Mouse (Mus musculus) embryo, embryonic 10 days (tissue): Measurements from ENCODE around the gene Espn.
A peak's percentile ranks its signal among the peaks of the same experiment; 100 is the strongest.

Source experiments
- DNase-seq: peaks from one replicate; pipeline ENCODE4 v3.0.0-alpha.2; 2015; ENCODE audit warnings: low spot score

Espn gene

DNA sequence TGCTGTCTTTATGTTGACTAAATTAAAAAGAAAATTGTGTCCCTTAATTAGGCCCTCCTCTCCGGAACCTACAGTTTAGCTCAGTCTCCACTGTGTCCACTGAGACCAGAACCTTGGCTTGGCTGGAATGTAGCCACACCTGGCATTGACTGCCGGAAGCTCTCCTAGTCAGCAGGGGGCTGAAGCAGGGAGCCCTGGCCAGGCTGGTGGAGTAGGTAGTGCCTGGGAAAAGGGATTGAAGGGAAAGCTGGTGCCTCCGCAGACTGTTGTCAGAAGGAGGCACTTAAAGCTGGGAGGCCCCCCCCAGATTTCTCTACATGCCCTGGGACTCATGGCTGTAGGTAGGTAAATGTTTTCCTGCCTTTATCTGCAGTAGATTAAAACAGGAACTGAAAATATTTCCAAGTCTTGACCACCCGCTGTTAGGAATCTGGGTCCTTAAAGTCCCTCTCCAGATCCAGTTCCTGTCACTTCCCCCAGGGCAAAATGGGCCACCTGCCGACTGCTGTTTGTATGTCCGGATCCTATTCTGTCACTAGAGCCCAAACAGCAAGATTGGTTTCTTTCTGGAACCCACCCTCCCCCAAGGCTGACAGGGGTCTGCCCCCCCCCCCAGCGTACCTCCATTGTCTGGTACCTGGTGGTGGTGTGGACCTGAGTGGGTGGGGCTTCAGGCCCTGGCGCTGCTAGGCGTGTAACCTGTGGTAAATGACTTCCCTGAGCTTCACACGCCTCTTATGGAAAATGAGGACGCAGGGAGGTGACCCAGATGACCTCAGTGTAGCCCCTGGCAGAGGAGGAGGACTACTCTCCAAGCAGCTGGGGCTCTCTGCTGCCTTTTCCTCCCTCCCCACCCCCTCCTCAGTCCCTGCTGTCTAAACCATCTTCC is 54.0 kb downstream of the Espn start:
- no peak for DNase-seq

DNA sequence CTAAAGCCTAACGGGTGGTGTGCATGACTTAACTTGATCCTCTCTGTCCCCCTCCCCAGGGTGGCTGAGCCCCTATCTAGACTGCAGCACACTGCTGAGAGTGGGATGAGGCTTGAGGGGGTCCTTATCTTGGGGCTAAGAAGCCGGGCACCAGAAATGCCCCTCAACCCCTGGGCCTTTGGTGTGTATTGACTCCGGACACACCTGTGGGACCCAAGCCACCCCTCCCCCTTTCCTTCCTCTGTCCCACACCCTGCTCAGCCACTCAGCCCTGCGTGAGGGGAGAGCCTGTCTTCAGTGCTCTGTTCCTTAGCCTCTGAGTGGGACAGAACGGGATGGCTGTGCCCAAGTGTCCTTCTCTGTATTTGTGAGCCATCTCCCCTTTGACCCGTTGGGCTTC is 55.2 kb downstream of the Espn start:
- DNase-seq, result no peak

DNA sequence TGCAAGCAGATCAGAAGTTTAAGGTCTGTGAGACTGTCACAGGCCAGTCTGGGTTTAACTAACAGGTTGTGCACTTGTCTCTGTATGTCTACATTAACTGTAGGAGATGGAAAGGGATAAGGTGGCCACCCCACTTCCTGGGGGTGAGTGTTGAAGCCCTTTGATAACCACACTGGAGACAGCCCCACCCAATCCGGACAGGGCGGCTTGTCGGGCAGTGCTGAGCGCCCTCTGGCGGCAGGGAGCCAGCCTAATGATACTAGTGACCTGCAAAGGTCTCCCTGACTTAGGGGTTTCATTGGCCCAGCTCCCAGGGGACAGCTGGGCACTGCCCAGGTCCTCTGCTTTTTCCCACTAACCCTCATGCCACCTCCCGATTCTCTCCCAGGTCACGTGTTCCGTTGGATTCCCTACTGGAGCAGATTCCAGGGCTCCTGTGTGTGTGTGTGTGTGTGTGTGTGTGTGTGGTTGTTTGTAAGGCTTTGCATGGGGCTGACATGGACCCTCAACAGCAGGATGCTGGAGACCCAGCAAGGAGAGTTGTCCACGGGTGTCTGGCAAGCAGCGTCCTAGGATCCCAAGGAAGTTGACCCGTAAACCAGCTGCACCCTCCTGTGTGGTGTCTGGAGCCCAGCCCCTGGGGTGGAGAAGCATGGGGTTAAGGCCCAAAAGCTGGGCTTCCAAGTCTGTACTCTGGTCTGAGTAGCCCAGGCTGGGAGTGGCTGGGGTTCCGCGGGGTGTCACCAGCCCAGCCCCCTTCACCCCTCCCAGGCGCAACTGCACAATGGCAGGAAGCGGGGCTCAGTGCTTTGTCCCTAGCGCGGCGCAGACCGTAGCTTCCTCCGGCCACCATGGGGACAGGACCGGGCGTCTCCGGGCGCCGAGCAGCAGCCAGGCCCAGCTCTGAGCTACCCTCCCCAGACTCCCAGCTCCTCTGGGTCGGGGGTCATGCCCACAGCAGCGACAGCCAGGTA is 55.9 kb downstream of the Espn start:
- DNase-seq, result peak; percentile 81

DNA sequence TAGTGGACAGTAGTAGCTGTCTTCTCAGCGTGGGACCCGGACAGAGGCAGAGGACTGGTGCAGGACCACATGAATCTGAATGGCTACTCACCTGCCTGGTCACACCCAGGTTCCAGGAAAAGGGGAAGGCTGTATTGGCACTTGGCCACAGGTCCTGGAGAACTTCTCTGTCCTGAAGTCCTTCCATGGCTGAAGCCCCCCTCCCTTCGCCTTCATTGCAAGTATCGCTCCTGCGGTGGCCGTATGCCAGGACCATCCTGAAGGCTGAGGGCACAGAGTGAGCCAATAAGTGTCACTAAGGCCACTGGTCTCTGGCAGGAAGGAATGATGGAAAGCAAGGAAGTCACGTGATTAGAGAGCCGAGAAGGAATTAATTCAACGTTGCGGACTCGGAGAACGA is 57.9 kb downstream of the Espn start:
- no peak for DNase-seq

DNA sequence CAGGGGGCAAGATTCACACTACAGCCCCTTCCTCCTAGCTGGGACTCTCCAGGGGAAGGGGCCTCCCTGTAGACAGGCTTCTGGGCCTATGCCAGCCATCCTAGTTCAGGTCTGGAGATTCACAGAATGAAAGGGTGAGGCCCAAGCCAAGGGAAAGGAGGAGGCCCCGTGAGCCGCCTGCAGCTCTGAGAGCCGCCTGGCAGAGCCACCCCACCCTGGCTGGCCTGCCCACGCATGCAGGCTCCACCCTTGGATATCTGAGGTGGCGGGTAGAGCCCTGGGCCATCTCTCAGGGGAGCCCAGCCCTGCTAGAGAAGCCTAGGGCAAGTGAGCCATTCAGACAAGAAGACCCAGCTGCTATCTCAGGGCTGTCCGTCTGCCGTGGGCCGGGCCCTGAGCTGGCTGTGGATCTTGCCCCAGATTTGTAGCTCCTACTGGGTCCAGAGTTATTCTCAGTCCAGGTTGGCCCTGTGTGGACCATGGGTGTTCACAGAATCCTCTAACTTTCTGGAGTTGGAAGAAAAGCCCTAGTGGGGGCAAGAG is 59.3 kb downstream of the Espn start:
- no peak for DNase-seq

DNA sequence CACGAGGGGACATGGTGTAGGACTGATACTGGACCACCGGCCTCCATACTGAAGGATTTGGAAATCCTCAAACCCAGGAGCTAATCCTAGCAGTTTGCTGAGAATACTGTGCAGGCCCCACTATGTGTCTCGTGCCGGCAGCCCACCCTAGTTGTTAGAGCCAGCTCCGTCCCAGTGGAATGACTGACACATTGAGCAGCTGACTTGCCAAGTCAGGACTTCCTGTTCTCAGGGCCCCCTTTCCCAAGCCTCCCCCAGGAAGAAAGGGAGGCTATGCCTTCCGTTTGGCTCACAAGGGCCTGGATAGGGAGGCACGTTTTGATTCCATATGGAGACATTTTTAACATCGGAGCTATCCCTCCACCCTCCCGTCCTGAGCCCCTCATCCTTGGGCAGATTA is 62.0 kb downstream of the Espn start:
- no peak for DNase-seq

DNA sequence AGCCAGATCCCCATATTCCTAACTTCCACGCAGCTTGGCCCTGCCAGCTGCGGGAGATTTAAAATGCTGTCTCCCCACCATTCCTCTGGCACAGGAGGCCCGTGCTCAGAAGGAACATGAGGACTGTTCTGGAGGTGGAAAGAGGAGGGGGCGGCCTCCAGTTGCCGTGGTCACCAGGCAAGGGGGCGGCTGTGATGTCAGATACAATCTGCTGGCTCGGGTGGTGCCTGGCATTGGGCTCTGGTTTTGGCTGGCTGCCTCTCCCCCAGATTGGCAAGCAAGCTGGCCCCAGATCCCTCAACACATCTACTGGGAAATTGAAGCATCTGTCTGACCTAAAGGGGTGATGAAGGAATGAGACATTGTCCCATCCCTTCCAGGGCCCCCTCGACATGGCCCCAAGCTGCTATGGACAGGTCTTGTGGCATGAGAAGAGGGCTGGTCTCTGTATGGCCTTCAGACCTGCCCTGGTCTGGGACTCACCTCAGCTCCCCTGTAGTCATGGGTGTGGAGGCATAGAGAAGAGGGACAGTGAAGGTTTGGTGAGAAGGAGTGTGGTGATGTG is 63.5 kb downstream of the Espn start:
- DNase-seq, result no peak

DNA sequence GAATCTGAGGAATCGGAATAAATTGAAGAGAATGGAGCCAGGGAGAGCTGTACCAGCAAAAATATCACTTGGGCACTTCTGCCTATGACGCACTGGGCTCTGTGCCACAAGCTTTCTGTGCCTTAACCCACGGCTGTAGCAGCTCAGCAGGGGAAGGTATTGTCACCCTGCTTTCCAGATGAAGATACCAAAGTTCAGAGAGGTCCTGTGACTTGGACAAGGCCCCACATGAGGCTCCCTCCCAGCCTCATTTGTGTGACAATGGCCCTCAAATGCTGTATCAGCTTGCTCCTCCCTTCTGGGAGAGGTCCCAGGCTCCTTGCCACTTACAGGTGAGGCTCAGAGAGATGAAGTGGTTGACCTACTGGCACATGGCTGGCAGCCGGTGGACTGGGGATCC is 64.0 kb downstream of the Espn start:
- no peak for DNase-seq

DNA sequence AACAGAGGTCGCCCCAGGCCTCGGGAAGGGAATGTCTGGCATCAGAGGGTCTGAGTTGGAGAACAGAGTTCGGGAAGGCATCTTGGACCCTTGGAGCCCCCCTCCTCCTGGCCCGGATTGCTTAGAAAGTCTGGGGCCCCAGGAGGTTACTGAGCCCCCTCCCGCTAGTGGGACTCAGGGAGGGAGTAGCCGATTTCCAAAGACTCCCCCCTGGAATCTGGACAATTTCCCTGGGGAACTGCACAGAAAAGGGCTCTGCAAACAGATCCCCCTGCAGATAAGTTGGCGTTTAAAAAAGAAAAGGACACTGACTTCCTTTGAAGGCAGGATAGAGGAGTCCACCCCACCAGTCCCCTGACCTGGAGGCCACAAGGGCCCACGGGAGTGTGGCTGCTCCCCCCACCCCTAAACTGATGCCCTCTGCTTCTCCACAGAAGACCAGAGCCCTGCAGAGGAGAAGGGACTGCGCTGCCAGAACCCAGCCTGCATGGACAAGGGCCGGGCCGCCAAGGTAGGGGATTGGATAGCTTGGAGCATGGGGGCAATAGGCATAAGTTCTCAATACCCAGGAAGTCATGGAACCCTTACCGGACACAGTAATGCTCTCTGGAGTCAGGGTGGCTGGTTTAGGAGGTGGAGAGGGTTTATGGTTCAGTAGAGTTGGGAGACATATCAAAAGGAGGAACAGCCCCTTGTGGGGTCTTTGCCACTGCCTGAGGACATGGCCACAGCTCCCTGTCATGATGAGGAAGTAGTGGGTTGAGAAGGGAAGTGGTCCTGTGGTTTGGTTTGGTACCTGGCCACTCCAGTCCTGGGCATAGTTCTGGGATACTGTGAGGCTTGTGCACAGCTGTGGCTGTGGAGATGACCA is 64.7 kb downstream of the Espn start:
- no peak for DNase-seq

DNA sequence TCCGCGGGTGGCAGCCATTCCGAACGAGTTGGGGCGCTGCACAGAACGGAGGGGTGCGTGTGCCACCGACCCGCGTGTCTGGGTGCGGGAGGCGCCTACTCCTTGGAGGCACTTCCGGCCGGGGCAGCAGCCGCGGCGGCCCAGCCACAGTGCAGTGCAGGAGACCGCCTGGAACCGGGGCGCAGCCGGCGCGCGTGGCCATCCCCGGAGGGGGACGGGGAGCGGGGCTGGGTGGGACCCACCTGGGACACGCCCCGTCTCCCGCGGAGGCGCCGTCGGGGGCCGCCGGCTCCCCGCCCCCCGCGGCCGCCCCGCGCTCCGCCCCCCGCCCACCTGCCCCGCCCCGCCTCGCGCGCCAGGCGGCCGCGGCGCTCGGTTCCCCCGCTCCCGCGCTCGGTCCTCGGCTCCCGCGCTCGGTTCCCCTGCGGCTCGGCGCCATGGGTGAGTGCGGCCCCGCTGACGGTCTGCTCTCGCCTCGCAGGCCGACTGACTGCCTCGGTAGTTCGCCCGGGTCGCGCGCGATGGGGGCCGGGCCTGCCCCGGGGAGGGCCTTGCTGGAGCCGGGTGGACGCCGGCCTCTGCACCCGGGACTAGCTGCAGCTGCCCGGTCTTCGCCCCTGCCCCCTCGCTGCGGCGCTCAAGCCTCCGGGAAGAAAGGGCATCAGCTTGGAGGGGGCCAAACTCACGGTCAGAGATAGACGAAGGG is 65.5 kb downstream of the Espn start:
- DNase-seq, result peak; percentile 51

DNA sequence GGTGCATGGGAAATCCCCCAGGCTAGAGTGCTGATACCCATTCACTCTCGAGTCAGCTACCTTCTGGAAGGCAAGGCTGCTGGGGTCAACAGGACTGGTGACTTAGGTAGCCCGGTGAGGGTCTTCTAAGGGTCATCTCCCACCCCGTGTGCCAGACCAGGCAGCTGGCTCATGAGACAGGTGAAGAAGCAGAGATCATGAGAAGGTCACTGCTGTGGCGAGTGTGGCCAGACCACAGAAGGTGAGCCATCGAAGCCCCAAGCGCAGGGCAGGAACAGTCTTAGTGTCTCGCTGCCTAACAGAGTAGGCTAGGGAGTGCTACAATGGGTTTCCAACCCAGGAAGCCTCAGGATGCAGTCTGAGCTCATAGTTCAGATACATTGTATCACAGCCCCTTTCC is 67.6 kb downstream of the Espn start:
- DNase-seq, result no peak

DNA sequence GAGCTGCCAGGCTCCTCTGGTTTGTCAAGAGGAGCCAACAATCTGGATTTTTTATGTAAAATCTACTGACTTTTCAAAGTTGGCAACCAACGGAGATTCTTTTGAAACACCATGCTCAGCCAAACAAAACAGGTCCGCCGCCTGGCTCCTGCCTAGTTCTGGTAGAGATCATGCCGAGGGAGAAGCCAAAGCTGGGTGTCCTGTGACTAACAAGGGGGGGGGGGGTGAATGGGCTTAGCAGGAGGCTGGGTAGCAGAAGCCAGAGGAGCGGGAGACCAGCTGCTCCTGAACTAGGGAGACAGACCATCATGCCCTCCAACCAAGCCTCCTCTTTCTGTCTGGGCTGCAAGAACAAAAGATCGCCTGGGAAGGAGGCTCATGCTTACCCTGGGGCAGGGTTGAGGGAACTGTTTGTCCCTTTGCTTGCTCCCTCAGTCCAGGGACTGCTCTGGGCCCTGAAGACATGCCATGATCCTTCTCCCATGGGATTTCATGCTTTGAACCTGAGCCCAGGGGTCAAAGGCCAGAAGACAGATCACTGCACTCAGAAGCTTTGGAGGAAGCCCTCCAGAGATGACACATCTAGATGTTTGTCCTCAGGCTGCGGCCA is 68.5 kb downstream of the Espn start:
- no peak for DNase-seq

DNA sequence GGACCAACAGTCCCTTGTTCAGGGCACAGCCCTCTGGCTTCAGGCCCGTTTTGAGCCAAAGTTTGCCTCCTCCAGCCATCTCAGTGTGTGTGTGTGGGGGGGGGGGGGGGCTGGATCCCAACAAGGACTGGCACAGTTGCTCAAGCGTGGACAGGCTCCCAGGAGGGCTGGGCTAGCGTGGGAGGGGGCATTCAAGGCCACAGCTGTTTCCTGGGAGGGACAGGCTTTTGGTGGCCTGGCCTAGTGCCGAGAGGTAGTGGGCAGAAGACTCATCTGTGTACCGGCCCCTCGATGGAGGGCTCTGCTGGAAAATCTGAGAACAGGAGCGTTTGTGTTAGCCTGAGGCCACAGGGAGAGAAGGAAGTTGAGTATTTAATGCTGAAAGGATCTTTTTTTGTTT is 72.2 kb downstream of the Espn start:
- no peak for DNase-seq

DNA sequence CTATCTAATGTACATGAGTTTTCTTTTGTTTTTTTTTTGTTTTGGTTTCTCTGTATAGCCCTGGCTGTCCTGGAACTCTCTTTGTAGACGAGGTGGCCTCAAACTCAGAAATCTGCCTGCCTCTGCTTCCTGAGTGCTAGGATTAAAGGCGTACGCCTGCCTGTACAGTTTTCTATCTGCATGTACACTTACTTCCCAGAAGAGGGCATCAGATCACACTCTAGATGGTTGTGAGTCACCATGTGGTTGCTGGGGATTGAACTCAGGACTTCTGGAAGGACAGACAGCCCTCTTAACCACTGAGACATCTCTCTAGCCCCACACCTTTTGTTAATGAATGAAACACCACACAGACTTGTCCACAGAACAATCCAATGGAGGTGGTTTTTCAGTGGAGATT is 72.9 kb downstream of the Espn start:
- DNase-seq, result no peak

DNA sequence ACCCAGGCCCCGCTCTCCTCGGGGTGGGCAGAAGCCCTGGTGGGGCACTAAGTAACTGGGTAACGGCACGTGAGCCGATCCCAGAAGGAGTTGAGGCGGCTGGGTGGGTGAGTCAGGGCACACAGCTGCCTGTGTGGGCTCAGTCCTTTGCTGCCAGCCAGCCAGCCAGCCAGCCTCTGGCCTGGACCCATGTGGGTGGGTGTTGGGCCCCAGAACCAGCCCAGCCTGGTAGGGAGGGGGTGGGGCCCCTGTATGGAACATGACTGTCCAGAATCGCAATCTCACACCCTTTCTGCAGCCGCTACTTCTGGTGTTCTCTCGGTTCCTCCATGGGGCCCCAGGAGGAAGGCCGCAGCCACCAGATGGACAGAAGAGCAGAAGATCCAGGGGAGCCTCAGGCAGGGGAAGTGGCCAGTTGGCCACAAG is 74.1 kb downstream of the Espn start:
- DNase-seq, result no peak

DNA sequence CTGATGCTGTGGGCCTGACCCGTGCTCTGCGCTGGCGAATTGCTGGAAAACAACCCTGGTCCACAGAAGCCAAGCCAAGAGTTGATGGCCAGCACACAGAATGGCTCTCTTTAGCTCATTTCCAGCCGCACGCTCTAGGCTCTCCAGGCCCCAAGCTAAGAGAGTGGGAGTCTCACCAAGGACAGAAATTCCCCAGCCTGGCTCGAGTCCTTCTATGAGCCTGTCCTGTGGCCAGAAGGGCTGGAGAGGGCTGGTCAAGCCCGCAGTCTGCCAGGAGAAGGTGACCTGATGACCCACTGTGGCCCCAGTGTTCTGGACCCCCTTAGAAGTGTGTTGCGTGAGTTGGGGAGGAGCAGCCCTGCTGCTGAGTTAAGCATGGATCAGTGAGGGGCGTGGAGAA is 75.0 kb downstream of the Espn start:
- no peak for DNase-seq

DNA sequence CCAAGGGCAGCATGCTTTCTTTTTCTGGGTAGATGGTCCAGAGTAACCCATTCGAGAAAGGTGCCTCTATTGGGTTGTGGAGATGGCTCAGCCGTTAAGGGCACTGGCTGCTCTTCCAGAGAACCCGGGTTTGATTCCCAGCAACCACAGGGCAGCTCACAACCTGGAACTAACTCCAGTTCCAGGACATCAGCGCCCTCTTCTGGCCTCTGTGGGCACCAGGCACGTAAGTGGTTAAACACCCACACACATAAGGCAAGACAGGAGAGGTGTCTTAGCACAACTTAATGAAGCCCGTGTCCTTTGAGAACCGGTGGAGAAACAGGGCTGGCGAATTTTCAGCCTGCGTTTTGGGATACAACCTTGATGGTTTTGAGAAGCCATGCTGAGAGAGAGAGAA is 77.6 kb downstream of the Espn start:
- DNase-seq, result no peak

DNA sequence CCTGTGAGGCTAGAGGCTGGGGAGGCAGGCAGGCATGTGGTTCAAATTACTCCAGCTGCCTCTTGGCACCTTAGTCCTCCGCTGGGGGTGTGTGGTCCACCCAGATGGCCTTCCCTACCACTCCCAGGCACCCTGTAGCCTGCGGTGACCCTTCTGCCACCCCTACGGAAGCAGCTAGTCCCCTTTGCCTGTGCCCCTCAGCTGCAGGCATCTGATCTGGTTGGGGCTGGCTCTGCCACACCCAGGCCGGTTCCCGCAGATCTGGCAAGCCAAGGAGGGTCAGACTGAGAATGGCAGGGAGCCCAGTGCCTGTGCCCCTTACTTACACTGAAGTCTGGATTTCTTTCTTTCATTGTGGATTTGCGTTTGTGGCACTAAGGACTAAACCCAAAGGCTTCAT is 78.5 kb downstream of the Espn start:
- no peak for DNase-seq

DNA sequence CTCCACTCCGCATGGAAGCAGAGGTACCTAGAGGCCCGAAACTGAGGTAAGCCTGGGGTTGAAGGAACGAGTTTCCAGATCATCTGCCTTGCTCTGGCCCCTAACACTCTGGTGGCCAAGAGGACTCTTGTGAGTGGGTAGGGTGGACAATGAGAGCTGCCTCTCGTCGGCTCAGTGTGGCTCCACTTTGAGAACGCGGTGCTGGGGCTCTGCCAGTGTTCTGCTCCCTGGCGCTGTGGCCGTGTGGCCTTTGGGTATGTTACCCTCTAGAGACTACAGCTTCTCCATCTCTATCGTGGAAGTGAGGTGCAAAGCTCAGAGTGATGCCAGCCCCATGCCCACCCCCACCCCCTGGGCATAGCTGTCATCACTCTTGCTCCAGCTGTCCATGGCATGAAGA is 79.5 kb downstream of the Espn start:
- DNase-seq, result no peak

DNA sequence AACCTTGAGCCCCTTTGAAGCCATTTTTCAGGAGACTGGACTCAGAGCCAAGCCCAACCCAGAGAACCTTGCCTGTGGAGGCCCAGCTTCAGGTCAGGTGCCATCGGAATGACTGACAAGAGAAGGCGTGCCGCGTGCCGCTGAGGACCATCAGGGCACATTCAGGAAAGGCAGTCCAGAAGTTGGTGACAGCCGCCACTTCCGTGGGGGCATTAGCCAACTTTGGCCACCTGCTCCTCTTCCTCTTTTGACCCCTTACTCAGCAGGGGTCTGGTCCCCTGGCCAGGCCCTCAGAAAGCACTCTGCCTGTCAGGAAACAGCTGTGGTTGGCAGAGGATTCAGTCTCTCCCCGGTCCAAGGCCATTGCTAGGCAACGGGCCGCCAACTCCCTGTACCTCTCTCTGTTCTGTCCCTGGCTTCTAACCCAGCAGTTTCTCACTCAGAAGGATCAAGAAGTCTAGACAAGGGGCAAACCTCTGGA is 80.0 kb downstream of the Espn start, which contains the start of gene Plekhg5:
Plekhg5 (plus strand) TSS at position 378 of the 481 bp plus-strand sequence.
- no peak for DNase-seq
